Mouse (Mus musculus): ENCODE measurements around the gene Pml. TPM values are rescaled to one million over a fixed set of nuclear protein-coding genes. Genes with fewer than 3 reads are reported as not detected.

The Pml gene
- polyA plus RNA-seq, 3 experiments from 2014 or later, result 40.6 to 53.9 (median 40.9) TPM

Other genes with a start within 250 kb of the Pml start
- under 1 TPM in 1 of 3 experiments, not detected in 2; 0.12 TPM for gene Cyp11a1, start 243.4 kb downstream of the Pml start, polyA plus RNA-seq (2017; shearing (Covaris generic))
- gene Stra6, start 186.0 kb downstream of the Pml start, polyA plus RNA-seq (2017; shearing (Covaris generic)), result 1 to 10 TPM in 2 of 3 experiments, not detected in 1; 4.0 to 5.3 TPM
- not detected for gene Ccdc33, start 131.0 kb downstream of the Pml start, polyA plus RNA-seq (2017; shearing (Covaris generic))
- gene Islr, start 45.5 kb downstream of the Pml start, polyA plus RNA-seq (2017; shearing (Covaris generic)), result 1 to 10 TPM in 1 of 3 experiments, under 1 TPM in 1, not detected in 1; 0.84 to 1.5 TPM
- gene Islr2, start 45.5 kb downstream of the Pml start, polyA plus RNA-seq (2017; shearing (Covaris generic)), result not detected
- 10 to 100 TPM; 11.9 to 42.4 (median 32.1) TPM for gene Stoml1, start 3.4 kb upstream of the Pml start, polyA plus RNA-seq (2017; shearing (Covaris generic))
- gene Loxl1, start 63.4 kb upstream of the Pml start, polyA plus RNA-seq (2017; shearing (Covaris generic)), result not detected
- gene Tbc1d21, start 120.7 kb upstream of the Pml start, polyA plus RNA-seq (2017; shearing (Covaris generic)), result not detected
- gene Insyn1, start 238.8 kb upstream of the Pml start, polyA plus RNA-seq (2017; shearing (Covaris generic)), result not detected